Mouse (Mus musculus) common myeloid progenitor, adult 5-6 weeks (primary cell): ENCODE measurements at regions not wholly inside any gene's neighbourhood (a gene's known extent, or its start where the extent isn't known, plus 50 kb on each side); places are given as distances from the start of the nearest gene placed in this dataset.
A peak's percentile ranks its signal among the peaks of the same experiment; 100 is the strongest.
"Not testable (repeated sequence)": the region's sequence is repeated elsewhere in the genome, so short reads cannot be mapped to it uniquely, and the experiment has no call there.

Source experiments
- ATAC-seq: replicated peaks from 2 replicates; pipeline ENCODE4 v1.8.0; 2016; ENCODE audit warnings: low read depth, mild to moderate bottlenecking, moderate TSS enrichment, inconsistent platforms; ENCODE audit not compliant: poor library complexity, severe bottlenecking

GRCm38 (mm10) chr17:35758769-35759168, 54.3 kb upstream of the Ddr1 start:
- peak; percentile 62; the same call in 1 of the 2 replicates for ATAC-seq

- no peak for ATAC-seq
Observed at GRCm38 (mm10) chr17:35759740-35760139, 55.3 kb upstream of the Ddr1 start.

GRCm38 (mm10) chr17:35762614-35763013, 58.2 kb upstream of the Ddr1 start:
- 0 out of 2 replicates have a peak, but pooled peaks have one; percentile 42 for ATAC-seq

- no peak for ATAC-seq
Observed at GRCm38 (mm10) chr17:35763101-35763500, 58.4 kb upstream of the Ier3 start.

GRCm38 (mm10) chr17:35763866-35764265, 57.6 kb upstream of the Ier3 start:
- ATAC-seq: peak; percentile 76

- peak; percentile 51 for ATAC-seq
Observed at GRCm38 (mm10) chr17:35766406-35766805, 55.1 kb upstream of the Ier3 start.

- ATAC-seq: no peak
Observed at GRCm38 (mm10) chr17:35769175-35769960, 52.1 kb upstream of the Ier3 start.

- ATAC-seq: not testable (repeated sequence)
Observed at GRCm38 (mm10) chr17:35769961-35770276, 51.6 kb upstream of the Ier3 start.

GRCm38 (mm10) chr17:35770599-35770998, 50.9 kb upstream of the Ier3 start:
- no peak for ATAC-seq

GRCm38 (mm10) chr17:35771656-35772405, 49.7 kb upstream of the Ier3 start:
- ATAC-seq: no peak
